Mouse (Mus musculus): ENCODE results near the gene Olfr91.

Gene Olfr91

GRCm38 (mm10) chr17:37062101-37062641 is 35.9 kb downstream of the Olfr91 start:
- peak; percentile 83 for DNase-seq (ENCODE audit: low read depth, low spot score)

GRCm38 (mm10) chr17:37061435-37061834 is 36.6 kb downstream of the Olfr91 start:
- DNase-seq (ENCODE audit: low read depth, low spot score), result no peak

- DNase-seq (ENCODE audit: low read depth, low spot score), result peak; percentile 61
Observed at GRCm38 (mm10) chr17:37056957-37057356, 41.1 kb downstream of the Olfr91 start.

- DNase-seq (ENCODE audit: low read depth, low spot score), result no peak
Observed at GRCm38 (mm10) chr17:37051745-37052144, 46.3 kb downstream of the Olfr91 start.

- no peak for DNase-seq (ENCODE audit: low read depth, low spot score)
Observed at GRCm38 (mm10) chr17:37050876-37051275, 47.2 kb downstream of the Olfr91 start.

- DNase-seq (ENCODE audit: low read depth, low spot score), result peak; percentile 86
Observed at GRCm38 (mm10) chr17:37050399-37050798, 47.7 kb downstream of the Olfr91 start.

- DNase-seq (ENCODE audit: low read depth, low spot score), result no peak
Observed at GRCm38 (mm10) chr17:37049570-37050310, 48.3 kb downstream of the Olfr91 start.

- DNase-seq (ENCODE audit: low read depth, low spot score), result no peak
Observed at GRCm38 (mm10) chr17:37048383-37048782, 49.7 kb downstream of the Olfr91 start.

GRCm38 (mm10) chr17:37047981-37048380 is 50.1 kb downstream of the Olfr91 start:
- no peak for DNase-seq (ENCODE audit: low read depth, low spot score)

- no peak for DNase-seq (ENCODE audit: low read depth, low spot score)
Observed at GRCm38 (mm10) chr17:37047332-37047976, 50.6 kb downstream of the Olfr91 start.

GRCm38 (mm10) chr17:37046312-37047112 is 51.6 kb downstream of the Olfr91 start:
- no peak for DNase-seq (ENCODE audit: low read depth, low spot score)

GRCm38 (mm10) chr17:37045611-37046311 is 52.3 kb downstream of the Olfr91 start, which contains the start of gene Gabbr1:
TSS of gene Gabbr1 (plus strand) at chr17:37045966.
- peak; percentile 79 for DNase-seq (ENCODE audit: low read depth, low spot score)

- DNase-seq (ENCODE audit: low read depth, low spot score), result no peak
Observed at GRCm38 (mm10) chr17:37044651-37045244, 53.3 kb downstream of the Olfr91 start.

All from telencephalon, adult 2 months (tissue).